Mouse (Mus musculus): Measurements from ENCODE around the gene Ralgapa2.

Ralgapa2 gene

DNA sequence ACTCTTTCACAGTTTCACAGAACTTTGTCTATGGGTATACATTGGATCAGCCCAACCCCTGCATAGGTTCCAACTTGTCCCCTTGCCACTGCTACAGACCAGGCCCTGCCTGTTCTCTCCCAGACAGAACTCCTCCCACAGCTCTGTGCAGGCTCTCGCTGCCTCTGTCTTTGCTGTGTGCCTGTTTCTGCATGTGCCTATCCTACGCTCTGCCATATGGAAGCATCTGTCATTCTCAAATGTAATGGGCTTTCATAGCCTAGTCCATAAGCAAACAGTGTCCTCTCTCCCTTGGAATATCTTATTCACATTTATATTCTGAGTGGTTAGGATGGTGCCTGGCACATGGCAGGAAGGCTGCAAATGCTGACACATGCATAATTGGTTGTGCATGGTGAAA is 202.7 kb downstream of the Ralgapa2 start:
- DNase-seq (ENCODE audit: low spot score in 2 of 2): no peak

DNA sequence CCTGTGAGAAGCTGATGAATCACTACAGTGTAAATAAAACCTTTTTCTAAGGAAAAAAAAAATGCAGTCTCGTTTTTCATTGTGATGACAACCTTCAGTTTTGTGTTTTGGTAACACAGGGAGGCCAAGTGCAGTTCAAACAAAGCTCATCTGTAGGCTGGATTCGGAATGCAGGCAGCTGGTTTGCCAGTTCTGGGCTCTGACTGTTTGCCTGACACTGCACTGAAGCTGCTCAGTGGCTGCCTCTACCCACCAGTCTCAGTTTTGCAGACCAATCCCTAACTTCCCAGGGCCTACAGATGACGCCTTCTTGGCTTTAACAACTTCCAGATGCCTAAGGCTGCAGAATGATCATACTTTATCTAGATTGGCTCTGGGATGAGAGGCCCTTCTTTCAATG is 205.1 kb downstream of the Ralgapa2 start:
- no peak for DNase-seq (ENCODE audit: low spot score in 2 of 2)

DNA sequence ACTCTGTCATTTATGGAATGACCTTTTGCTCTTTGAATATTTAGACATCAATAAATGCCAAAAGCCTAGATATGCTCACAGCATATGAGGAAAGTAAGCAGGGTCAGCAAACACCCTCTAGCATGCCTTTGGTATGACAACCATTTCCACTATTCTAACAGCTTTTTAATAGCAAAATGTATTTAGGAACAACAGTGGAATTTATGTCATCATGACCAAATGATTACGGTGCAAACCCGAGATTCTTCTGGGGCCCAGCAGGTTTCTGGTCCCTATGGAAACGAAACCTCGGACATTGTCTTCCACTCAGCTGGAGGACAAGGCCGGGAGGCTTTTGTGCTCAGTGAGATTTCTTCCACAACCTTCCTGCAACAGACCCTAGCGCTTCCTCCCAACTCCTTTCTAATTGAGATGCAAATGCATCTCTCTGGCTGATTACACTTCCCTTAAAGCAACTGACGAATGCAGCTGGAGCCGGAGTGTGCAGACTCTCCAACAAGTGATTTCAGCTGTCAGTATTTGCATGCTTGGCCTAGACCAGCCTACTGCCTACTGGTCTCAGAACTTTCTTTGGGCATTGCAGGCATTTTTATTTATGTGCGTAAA is 209.9 kb downstream of the Ralgapa2 start:
- DNase-seq (ENCODE audit: low spot score in 2 of 2): no peak

DNA sequence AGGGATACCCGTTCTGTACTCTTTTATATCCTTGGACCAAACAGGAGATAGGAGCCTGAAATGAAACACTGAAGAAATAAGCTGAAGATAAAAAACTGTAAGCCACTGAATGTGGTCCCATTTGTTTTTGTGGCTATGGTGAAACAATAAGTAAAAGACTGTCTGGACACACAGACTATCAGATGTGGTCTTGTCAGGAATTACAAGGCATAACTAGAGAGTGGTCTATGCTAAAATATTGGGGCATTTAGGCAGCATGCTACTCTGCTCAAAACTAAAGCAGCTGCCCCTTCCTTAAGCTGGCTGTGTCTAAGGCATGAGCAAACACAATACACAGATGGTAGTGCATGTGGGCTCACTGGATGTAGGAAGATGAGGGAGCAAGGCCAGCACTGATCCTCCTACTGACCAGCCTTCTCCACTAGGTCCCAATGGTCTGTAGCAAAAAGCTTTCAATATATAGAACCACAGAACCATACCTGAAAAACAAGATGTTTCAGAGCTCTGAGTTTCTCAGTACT is 211.6 kb downstream of the Ralgapa2 start:
- no peak for DNase-seq (ENCODE audit: low spot score in 2 of 2)

DNA sequence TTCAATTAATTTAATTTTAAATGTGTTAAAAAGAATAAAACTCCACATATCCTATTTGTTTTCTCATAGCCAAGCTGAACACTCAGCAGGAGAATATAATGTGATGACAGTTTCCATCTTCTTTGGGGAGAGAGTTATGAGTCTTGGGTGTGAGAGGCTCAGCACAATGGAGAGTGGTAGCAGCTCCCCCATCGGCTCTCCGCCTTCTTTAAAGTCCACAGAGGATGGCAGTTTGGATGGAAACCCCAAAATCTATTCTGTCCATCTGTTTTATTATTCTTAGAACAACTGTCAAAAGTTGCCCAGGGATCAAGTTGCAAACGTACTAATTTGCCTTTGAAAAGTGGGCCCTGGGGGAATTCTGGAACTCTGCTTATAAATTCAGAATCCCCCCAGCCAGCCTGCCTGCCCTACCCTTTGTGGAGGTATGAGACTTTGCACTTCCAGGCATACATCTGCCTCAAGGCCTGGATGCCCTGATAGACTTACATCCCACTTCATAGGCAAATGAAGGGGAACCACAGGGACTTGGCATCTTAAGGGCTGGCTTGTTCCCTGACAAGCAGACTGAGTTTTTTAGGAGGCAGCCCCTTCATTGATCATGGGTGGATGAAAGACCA is 212.2 kb downstream of the Ralgapa2 start:
- DNase-seq (ENCODE audit: low spot score in 2 of 2): no peak

DNA sequence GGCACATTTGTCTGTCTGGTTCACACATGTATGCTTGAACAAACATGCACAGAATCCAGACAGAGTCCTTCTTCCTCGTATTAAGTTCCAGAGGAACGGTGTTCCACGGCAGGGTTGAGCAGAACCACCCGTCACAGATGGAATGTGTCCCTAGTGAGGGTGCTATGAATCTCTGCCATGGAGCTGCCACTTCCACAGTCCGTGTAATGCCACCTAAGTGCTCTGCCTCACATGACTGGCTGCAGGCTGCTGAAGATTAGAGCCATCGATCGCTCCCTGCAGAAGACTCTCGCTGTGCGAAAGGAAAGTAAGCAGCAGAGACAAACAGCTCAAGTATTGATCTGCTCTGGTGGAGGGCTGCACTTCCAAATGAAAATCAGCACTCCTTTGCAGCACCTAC is 218.6 kb downstream of the Ralgapa2 start:
- DNase-seq (ENCODE audit: low spot score in 2 of 2): no peak

DNA sequence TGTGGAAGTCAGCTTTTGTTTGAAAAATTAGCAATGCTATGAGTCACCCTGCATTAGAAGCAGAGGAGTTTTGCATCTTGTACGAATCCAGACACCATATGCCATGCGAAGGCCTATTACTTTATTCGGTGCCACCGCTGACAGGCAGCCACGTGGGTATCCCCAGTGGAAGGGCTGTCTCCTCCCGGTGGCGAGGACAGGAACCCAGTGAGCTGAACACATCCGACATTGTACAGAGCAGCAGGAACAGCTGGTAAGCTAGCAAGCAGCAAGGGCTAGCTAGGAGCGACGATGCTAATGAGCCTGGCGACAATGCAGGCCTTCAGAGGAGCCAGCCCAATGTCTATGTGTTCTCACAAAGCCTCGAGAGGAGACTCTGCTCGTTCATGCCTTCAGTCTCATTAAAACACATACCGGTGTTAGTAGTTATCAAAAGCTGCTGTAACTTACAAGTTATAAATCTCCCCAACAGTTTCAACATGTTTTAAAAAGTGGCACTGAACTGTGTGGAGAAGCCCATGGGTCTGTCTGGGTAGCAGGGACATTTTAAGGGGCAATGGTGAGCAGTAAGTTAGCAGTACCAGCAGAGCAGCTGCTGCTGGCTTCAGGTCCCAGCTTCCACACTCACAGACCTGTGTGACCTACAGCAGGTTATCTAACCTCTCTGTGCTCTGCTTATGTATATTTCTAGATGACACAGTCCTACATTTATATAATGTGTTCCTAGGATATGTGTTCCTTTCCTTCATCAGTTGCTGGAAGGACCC is 221.1 kb downstream of the Ralgapa2 start:
- DNase-seq (ENCODE audit: low spot score in 2 of 2): no peak

DNA sequence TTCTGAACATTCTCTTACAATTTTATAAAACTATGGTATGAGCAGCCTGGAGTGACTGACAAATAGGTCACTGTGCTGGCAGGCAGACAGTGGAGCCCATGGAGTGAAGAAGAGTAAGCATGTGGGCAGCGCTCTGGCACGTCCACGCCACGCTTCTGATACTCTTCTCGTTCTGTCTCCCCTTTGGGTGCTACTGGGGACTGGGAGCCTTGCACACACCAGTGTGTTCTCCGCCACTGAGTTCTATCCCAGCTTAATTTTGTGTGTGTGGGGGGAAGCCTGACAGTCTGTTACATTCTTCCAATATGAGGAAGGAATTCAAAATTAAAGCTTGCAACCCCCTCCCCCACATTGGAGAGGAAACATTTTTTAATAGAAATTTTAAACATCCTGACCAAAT is 221.8 kb downstream of the Ralgapa2 start:
- no peak for DNase-seq (ENCODE audit: low spot score in 2 of 2)

DNA sequence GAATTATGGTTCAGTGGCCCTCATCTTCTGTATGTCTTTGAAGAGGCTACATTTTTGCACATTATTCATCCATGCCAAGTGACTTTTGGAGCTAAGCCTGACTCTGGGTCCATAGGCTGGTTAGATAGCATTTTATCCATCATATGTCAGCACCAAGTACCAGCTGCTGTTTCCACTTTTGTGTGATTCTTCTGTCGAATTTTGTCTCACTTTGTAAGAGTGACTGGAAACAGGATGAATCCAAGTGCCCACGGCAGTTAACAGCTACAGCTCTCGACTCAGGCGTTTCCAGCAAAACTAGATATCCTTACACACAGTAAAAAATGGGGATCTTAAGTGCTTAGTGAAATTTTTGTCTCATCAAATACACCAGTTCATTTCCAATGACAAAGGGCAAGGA is 222.8 kb downstream of the Ralgapa2 start:
- no peak for DNase-seq (ENCODE audit: low spot score in 2 of 2)

DNA sequence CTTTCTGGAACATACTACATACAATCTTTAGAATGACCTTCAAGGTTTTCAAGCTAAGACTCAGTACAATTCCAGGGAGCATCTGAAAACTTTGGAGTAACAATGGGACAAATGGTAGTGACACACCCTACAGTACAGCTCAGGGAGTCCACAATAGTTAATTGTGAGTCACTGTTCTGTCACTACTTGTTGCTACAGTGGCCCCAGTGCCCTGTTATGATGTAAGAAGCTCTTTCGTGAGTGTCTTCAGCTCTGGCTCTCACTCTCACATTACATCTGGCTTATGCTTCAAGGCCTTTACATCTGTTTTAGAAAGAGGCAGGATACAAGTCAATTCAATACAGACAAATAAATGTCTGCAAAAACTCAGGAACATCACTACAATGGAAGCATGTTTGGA is 223.8 kb downstream of the Ralgapa2 start:
- DNase-seq (ENCODE audit: low spot score in 2 of 2): no peak

DNA sequence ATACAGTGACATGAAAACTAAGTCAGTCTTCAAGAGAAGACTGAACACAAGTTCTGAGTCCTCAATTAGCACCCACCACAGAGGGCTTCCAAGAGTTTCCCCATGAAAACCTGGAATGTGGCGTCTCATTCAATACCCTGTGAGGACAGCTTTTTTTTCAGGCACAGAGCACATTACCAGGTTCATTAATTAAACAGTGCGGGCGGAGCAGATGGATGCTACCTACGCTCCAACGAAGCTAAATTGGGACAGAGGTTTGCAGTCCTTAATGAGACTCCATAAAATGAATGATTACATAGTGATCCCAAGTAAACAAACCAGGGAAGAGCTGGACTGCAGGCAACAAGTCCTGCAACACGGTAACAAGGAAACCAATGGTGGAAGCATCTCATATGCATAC is 224.6 kb downstream of the Ralgapa2 start:
- no peak for DNase-seq (ENCODE audit: low spot score in 2 of 2)

DNA sequence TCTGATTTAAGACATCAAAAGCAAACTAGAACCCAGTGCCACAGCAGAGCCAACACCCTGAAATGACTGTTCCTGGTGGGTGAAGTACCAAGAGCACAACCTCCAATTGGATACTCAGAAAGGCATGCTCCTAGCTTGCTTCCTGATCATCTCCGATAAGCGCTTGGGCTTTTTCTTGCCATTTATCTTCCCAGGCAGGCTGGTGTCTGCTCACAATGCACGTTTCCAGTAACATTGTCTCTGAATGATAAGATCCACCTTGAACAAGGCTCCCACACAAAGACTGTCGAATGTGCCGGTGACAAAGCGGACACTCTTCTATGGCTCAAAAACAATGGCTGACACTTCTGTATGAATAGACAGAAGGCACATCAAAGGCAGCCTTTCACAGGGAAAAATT is 230.8 kb downstream of the Ralgapa2 start:
- no peak for DNase-seq (ENCODE audit: low spot score in 2 of 2)

DNA sequence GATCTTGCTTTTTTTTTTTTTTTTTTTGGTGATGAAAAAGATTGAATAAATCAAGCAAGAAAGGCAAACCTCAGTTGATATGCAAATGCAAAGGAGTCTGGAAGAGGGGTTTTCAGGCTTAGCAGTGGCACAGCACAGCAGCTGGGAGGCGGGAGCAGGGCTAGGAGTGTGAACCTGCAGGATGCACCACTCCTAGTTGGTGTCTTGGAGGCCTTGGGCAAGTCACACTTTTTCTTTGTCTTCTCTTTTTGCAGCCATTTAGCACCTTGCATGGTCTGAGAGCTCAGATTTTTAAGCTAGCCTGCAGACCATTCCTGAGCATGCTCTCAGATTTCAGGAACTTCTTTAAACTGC is 231.2 kb downstream of the Ralgapa2 start:
- DNase-seq (ENCODE audit: low spot score in 2 of 2): no peak

DNA sequence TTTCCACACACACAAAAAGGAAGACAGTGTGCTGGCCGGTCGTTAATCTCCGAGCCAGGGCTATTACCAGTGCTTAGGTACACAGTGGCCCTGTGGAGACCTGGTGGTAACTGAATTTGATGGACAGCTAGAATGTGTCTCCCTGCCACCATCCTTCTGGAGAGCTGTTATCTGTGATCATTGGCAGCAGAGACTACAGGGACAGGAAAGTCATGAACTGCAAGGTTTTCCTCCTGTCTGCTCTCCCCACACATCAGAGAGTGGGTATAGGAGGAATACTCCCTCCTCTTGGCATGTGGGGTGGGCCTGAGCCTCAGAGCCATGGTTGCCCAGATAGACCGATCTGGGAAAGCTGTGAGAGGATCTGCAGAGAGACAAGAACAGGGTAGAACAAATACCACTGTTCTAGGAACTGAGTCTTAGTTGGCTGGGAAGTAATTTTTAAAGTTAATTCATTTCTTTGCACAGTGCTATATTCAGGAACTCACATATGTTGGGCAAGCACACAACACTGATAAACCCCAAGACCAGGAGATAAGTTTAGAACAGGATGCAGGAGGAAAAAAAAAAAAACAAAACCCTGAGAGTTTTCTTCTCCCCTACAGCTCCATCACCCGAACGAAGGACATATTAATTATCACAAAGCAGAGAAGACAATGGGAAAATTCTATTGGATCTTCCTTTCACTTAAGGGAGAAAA is 231.8 kb downstream of the Ralgapa2 start:
- no peak for DNase-seq (ENCODE audit: low spot score in 2 of 2)

DNA sequence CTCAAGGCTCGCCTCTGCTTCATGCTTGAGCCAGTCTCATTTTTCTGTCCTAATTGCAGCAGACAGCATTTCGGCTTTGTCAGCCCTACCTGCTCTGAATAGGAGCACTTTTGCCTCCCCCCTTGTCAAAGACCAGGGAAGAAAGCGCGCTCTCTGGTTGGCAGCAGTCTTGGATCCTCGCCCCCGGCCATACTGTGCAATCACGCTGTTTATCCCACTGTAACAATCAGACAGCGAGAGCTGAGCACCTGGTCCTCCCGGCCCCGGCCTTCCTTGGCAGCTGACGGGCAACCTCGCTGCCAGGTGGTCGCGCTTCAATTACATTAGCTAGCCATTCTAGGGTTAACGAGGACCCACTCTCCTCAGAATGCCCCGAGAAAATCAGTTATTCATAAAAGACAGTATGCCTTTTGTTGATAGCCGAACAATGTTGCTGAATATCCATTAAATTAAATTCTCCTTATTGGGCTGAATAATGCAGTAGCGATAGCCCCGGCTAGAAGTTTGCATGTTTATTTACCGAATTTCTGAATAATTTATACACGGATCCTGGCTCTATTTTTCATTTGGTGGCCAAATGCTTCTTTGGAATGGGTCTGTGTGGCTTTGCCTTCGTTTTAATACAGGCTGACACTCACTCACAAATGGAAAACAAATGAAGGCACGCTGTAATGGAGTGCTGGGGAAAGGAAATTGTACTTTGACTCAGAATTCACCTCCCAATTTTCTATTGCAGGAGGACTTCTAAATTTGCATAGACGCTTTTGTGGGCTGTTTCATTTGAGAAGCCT is 232.5 kb downstream of the Ralgapa2 start:
- DNase-seq (ENCODE audit: low spot score in 2 of 2): no peak

DNA sequence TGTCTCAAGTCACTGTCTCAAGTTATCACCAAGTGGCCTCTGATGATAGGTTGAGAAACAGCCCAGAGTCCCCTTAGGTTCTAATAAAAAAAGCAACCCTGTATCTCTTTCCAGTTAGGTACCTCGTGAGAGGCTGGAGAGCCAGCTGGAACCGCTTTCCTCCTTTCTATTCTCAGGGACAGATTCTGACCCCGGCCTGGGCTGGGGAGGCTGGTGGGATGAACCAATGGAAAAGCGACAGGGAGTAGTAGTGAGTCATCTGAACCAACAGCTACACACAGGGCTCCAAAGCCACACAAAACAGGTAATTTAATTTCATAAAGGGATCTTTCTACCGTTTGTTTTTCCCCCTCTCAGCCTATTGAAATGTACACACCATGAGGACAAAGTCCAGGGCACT is 233.8 kb downstream of the Ralgapa2 start:
- no peak for DNase-seq (ENCODE audit: low spot score in 2 of 2)

DNA sequence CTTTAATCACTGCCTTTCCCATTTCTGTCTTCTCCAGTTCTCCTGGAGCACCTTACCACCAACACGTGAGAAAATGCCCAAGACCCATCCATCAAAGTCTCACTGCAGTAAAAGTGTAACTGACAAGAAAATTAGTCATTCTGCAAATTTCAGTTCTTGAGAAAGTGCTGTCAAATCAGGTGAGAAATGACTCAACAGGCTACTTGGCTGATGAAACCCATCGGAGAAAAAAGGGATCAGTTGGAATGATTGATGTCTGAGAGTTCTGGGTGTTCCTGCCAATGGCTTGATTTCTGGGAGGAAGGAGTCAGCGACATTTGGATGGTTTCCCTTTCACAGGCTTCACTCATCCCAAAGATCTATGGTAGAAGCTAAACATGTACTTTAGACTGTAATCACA is 245.6 kb downstream of the Ralgapa2 start:
- no peak for DNase-seq (ENCODE audit: low spot score in 2 of 2)

DNA sequence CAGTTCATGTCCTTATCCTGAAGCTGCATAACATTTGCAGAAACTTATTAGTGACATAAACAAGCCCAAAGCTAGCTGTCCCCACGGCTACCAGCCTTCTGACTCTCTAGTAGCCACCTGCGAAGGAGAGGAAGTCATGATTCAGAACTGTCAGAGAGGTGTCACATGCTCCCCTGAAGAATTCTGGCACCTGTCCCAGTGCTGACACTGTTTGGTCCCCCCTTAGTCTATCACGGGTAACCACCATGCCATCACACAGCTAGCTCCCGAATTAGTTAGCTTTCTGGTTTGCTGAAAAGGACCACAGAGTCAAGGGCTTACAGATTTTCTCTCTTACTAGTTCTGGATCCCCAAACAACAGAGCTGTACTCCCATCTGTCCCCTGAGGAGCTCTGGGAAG is 247.1 kb downstream of the Ralgapa2 start:
- no peak for DNase-seq (ENCODE audit: low spot score in 2 of 2)

DNA sequence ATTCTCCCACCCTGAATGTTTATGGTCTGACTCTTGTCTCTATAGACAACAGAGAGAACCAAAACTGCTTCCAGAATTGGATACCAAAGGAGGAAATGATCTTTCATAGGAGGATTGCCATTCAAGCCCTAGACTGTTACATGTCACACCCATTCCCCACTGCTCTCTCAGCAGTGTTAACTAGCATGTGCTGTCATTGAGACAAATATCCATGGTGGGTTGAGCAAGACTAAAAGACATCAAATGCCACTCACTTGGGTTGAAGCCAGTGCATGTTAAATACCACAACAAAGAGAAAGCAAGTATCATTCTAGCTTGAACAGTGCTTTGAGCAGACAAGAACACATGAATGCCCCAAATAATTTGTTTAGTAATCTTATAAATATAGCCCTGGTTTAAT is 249.2 kb downstream of the Ralgapa2 start:
- no peak for DNase-seq (ENCODE audit: low spot score in 2 of 2)

DNA sequence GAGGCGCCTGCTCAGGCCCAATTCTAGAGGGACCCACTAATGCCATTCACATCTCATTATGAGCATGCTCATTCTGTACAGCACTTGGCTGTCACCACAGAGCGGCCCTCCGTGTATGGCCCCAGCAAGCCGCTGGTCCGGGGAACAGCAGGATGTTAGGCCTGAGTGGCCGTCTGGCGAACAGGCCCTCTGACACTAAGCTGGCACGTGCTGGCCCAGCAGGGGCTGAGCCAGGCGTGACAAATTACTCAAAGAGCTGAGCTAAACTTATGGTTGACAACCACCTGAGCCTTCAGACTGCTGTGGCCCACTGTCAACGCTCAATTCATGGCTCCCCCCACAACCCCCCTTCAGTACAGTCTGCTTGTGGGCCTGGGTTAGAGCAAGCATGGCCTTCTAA is 249.9 kb downstream of the Ralgapa2 start:
- DNase-seq (ENCODE audit: low spot score in 2 of 2): no peak

DNA sequence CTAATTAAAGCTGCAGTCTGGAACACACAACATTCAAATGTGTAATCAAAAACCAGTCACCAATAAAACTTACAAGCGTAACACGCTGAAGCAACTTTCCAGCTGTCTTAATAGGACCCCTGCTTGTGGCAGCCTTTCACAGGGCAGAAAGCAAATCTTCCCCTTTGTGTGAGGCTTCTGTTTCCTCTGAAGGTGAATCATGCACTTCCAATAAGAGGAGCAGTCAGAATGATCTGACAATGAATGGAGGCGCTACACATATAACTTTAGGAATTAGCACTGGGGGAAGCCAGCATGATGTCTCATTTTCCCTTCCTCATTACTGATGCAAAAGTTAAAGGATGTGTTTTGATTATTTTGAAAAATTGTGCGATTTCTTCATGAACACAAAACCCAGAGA is 251.0 kb downstream of the Ralgapa2 start:
- no peak for DNase-seq (ENCODE audit: low spot score in 2 of 2)

All from spleen, postnatal 10 days (tissue).